15 mouse cellular contexts compared by ENCODE assay signal in genomic region chr11:57832552-57833201, GRCm38 (mm10). TPM values are rescaled to one million over a fixed set of nuclear protein-coding genes. Genes with fewer than 3 reads are reported as not detected.
DNase-seq lines count a peak whose midpoint lies in the region; ATAC-seq and TF ChIP-seq lines count a peak whose summit lies in the region.
"Had no signal": no experiment of that assay in that cellular context is flagged by ENCODE, and none has a peak within 500 bp of the region (broad histone marks: within the 10 kb centered on the region; RNA-seq: fewer than 3 reads in every experiment).

Gene Hand1 (minus strand): TSS chr11:57832818.

- ATAC-seq in forebrain, embryonic 11.5 days (replicated peaks; ENCODE audit: low FRiP score): no peak
- no peak for ATAC-seq in forebrain, embryonic 14.5 days
- ATAC-seq in liver, embryonic 12.5 days: no peak
- ATAC-seq in liver, postnatal 0 days: no peak
- ATAC-seq in limb, embryonic 13.5 days (ENCODE audit: low FRiP score, low read depth): no peak
- no peak for ATAC-seq in activated CD4-positive, CD25-positive, alpha-beta regulatory T cell, adult 4 months

- peaks cover 95% of the 10 kb centered on the region for H3K27me3 ChIP-seq in forebrain, embryonic 11.5 days (ENCODE audit: control insufficient read depth, insufficient read depth, low read length)
- H3K27me3 ChIP-seq in forebrain, embryonic 14.5 days (replicated peaks; ENCODE audit: control insufficient read depth, insufficient read depth, low read length): peaks cover 80% of the 10 kb centered on the region
- peaks cover 99% of the 10 kb centered on the region for H3K27me3 ChIP-seq in liver, embryonic 12.5 days (replicated peaks)
- H3K27me3 ChIP-seq in liver, postnatal 0 days (ENCODE audit: insufficient read depth, low read length): peaks cover 96% of the 10 kb centered on the region
- H3K27me3 ChIP-seq in limb, embryonic 13.5 days: peaks cover 98% of the 10 kb centered on the region

- H3K9me3 ChIP-seq in forebrain, embryonic 11.5 days (ENCODE audit: control insufficient read depth, low read length): no peaks in the 10 kb centered on the region
- H3K9me3 ChIP-seq in forebrain, embryonic 14.5 days (replicated peaks; ENCODE audit: control insufficient read depth, low read length): no peaks in the 10 kb centered on the region
- no peaks in the 10 kb centered on the region for H3K9me3 ChIP-seq in liver, embryonic 12.5 days (replicated peaks)
- H3K9me3 ChIP-seq in liver, postnatal 0 days (ENCODE audit: low read length): no peaks in the 10 kb centered on the region
- H3K9me3 ChIP-seq in limb, embryonic 13.5 days: no peaks in the 10 kb centered on the region

- no peak for TF ChIP-seq EP300 in liver, postnatal 0 days (IDR thresholded peaks at IDR 0.05; ENCODE audit: low read depth)

- TF ChIP-seq CTCF in liver, postnatal 0 days (IDR thresholded peaks at IDR 0.05; ENCODE audit: low read depth): no peak

- no peak within 1 kb of the TSS for H3K9ac ChIP-seq in forebrain, embryonic 11.5 days (ENCODE audit: low read length)
- H3K9ac ChIP-seq in forebrain, embryonic 14.5 days (ENCODE audit: low read length): no peak within 1 kb of the TSS
- H3K9ac ChIP-seq in liver, embryonic 12.5 days: no peak within 1 kb of the TSS
- no peak within 1 kb of the TSS for H3K9ac ChIP-seq in liver, postnatal 0 days (replicated peaks)
- no peak within 1 kb of the TSS; the same call in 1 of the 2 replicates for H3K9ac ChIP-seq in limb, embryonic 13.5 days

- H3K36me3 ChIP-seq in forebrain, embryonic 11.5 days (ENCODE audit: control insufficient read depth, insufficient read depth, low read length): no peaks in the 10 kb centered on the region
- no peaks in the 10 kb centered on the region for H3K36me3 ChIP-seq in forebrain, embryonic 14.5 days (ENCODE audit: control insufficient read depth, insufficient read depth, low read length)
- no peaks in the 10 kb centered on the region for H3K36me3 ChIP-seq in liver, embryonic 12.5 days
- H3K36me3 ChIP-seq in liver, postnatal 0 days (replicated peaks; ENCODE audit: insufficient read depth, low read length): no peaks in the 10 kb centered on the region
- H3K36me3 ChIP-seq in limb, embryonic 13.5 days: no peaks in the 10 kb centered on the region

- no peak within 1 kb of the TSS for H3K27ac ChIP-seq in forebrain, embryonic 11.5 days (ENCODE audit: low read depth, low read length)
- no peak within 1 kb of the TSS for H3K27ac ChIP-seq in forebrain, embryonic 14.5 days (ENCODE audit: low read depth, low read length)
- no peak within 1 kb of the TSS for H3K27ac ChIP-seq in liver, embryonic 12.5 days
- H3K27ac ChIP-seq in liver, postnatal 0 days (ENCODE audit: low read depth): no peak within 1 kb of the TSS
- peak within 1 kb of the TSS; percentile 10; the same call in 1 of the 2 replicates for H3K27ac ChIP-seq in limb, embryonic 13.5 days

- 1% methylated on average over 23 of the region's 23 CpGs for WGBS in forebrain, embryonic 11.5 days
- WGBS in forebrain, embryonic 14.5 days: 3% methylated on average over 23 of the region's 23 CpGs
- 7% methylated on average over 23 of the region's 23 CpGs for WGBS in liver, embryonic 12.5 days (ENCODE audit: insufficient replicate concordance)
- 11% methylated on average over 23 of the region's 23 CpGs for WGBS in liver, postnatal 0 days (ENCODE audit: insufficient replicate concordance)
- WGBS in limb, embryonic 13.5 days: 9% methylated on average over 23 of the region's 23 CpGs

- peaks cover 11% of the 10 kb centered on the region; the same call in 1 of the 2 replicates for H3K4me1 ChIP-seq in forebrain, embryonic 11.5 days (replicated peaks; ENCODE audit: control insufficient read depth, insufficient read depth, low read length)
- peaks cover 2% of the 10 kb centered on the region; the same call in 1 of the 2 replicates for H3K4me1 ChIP-seq in forebrain, embryonic 14.5 days (ENCODE audit: control insufficient read depth, insufficient read depth, low read length)
- H3K4me1 ChIP-seq in liver, embryonic 12.5 days: no peaks in the 10 kb centered on the region
- H3K4me1 ChIP-seq in liver, postnatal 0 days (ENCODE audit: insufficient read depth): peaks cover 5% of the 10 kb centered on the region
- peaks cover 60% of the 10 kb centered on the region for H3K4me1 ChIP-seq in limb, embryonic 13.5 days

- H3K4me2 ChIP-seq in forebrain, embryonic 11.5 days (ENCODE audit: low read depth, low read length, severe bottlenecking): no peak within 1 kb of the TSS
- no peak within 1 kb of the TSS for H3K4me2 ChIP-seq in forebrain, embryonic 14.5 days (ENCODE audit: low read length)
- H3K4me2 ChIP-seq in liver, embryonic 12.5 days: 0 out of 2 replicates have a peak within 1 kb of the TSS, but pooled peaks have one; percentile 1
- no peak within 1 kb of the TSS for H3K4me2 ChIP-seq in liver, postnatal 0 days (ENCODE audit: low read depth, low read length)
- peak within 1 kb of the TSS; percentile 74 for H3K4me2 ChIP-seq in limb, embryonic 13.5 days (replicated peaks)

- no peak within 1 kb of the TSS for H3K4me3 ChIP-seq in forebrain, embryonic 11.5 days (ENCODE audit: low read depth, low read length)
- H3K4me3 ChIP-seq in forebrain, embryonic 14.5 days (ENCODE audit: low read depth, low read length): no peak within 1 kb of the TSS
- no peak within 1 kb of the TSS for H3K4me3 ChIP-seq in liver, embryonic 12.5 days
- no peak within 1 kb of the TSS for H3K4me3 ChIP-seq in liver, postnatal 0 days (ENCODE audit: low read depth, low read length)
- peak within 1 kb of the TSS; percentile 27 for H3K4me3 ChIP-seq in limb, embryonic 13.5 days
- H3K4me3 ChIP-seq: erythroblast, embryonic 14.5 days had no signal

- peak; percentile 60 for DNase-seq in forebrain, embryonic 11.5 days (ENCODE audit: low spot score)
- no peak for DNase-seq in forebrain, embryonic 14.5 days (ENCODE audit: low spot score)
- DNase-seq in liver, postnatal 0 days: no peak
- DNase-seq in adrenal gland, postnatal 4 days (ENCODE audit: low spot score in 2 of 2): no peak
- no peak for DNase-seq in testis, postnatal 14 days (ENCODE audit: low spot score)
- DNase-seq: cerebellum, adult 18-20 months; gastrocnemius, postnatal 25 days; kidney, adult 11 months; lung, adult 2 months; right cerebral cortex, postnatal 25 days had no signal

RNA-seq across cellular contexts. Expression of gene Hand1, which starts in this region (rescaled TPM):
- not detected in 2 replicates for polyA plus RNA-seq in forebrain, embryonic 11.5 days (2014; fragmentation: Nextera tagmentation; extraction: Ambion mirVana)
- polyA plus RNA-seq in forebrain, embryonic 14.5 days (2014; fragmentation: Nextera tagmentation; extraction: Ambion mirVana): not detected in 2 replicates
- polyA plus RNA-seq in liver, embryonic 12.5 days (2016; fragmentation: Nextera tagmentation; extraction: Ambion mirVana): 1.6 and 3.0 TPM in 2 replicates
- polyA plus RNA-seq in liver, postnatal 0 days (2015; fragmentation: Nextera tagmentation; extraction: Ambion mirVana): 0.07 TPM in 1 of 2 replicates, not detected in the other
- total RNA-seq in adrenal gland, postnatal 4 days (2021): 10 to 100 TPM; 21.4 to 25.6 TPM
- 2.7 and 3.1 TPM in 2 replicates for polyA plus RNA-seq in limb, embryonic 13.5 days (2015; fragmentation: Nextera tagmentation; extraction: Ambion mirVana)
- polyA plus RNA-seq in activated CD4-positive, CD25-positive, alpha-beta regulatory T cell, adult 4 months (2017; shearing (Covaris generic)): not detected
- total RNA-seq: gastrocnemius, postnatal 25 days; layer of hippocampus, postnatal 14 days had no signal
- polyA plus RNA-seq: erythroblast, embryonic 14.5 days; lung, adult 2 months had no signal

Comparison
In these comparisons a context has a peak if more than half of its experiments do, and no peak if none do; other contexts are left out.
1. H3K4me2 ChIP-seq: peak in liver, embryonic 12.5 days (single experiment) and limb, embryonic 13.5 days (single experiment); none in forebrain, embryonic 11.5 days (single experiment), forebrain, embryonic 14.5 days (single experiment) and liver, postnatal 0 days (single experiment).
2. Peak in DNase-seq in forebrain, embryonic 11.5 days; RNA of the gene not detected or under 1 TPM.